Mouse (Mus musculus) megakaryocyte, embryonic 14.5 days (primary cell): ENCODE data around the gene Nell1.

ENCODE experiments used
- FLI1 ChIP-seq: IDR thresholded peaks from 2 replicates; pipeline ENCODE4 v1.6.1; 2012; ENCODE audit warnings: low read length, inconsistent platforms, mixed read lengths
- GATA1 ChIP-seq: IDR thresholded peaks from 3 replicates; pipeline ENCODE4 v1.6.1; 2012; ENCODE audit warnings: mixed read lengths, low read length, inconsistent platforms, borderline replicate concordance

DNA sequence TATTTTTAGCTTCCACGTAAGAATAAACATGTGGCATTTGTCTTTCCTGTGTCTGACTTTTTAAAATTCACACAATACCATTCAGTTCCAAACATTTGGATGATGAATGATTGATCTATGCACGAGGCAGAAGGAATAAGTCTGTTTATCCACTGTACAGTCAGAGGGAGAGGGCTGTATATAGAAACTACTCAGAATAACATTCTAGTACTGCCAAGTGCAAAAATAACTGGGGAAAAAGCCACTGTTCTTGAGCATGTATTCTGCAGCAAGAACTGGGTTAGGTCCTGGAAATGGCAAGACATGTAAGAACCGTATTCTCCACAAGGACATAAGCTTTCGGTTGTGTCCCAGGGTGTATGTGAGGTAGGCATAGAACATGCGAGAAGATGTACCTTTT is 187.9 kb downstream of the Nell1 start:
- TF ChIP-seq GATA1 (no peak), FLI1 (no peak)
